Mouse (Mus musculus): Measurements from ENCODE around the gene Vipr1. TPM values are rescaled to one million over a fixed set of nuclear protein-coding genes. Genes with fewer than 3 reads are reported as not detected.

Gene Vipr1
- polyA plus RNA-seq, 1 experiment = 171 TPM

DNA sequence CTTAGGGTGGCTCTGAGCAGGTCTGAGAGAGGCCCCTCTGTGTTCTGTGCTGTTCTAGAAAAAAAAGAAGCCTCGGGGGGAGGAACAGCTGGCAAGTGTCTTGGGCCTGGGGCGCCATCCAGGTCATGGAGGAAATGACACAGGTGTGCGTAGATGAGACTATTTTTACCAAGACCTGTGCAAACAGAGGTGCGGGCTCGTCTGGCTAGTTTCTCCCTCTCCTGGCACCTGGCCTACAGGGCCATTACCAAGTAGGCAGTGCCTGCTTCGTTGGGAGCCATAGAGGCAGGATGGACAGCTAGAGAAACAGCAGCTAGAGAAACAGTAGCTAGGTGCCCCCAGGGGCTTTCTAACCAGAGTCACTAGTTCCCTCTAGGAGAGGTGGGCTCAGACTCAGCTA, 9.2 kb upstream of the Vipr1 start:
- H3K27ac ChIP-seq (ENCODE audit: insufficient read depth, low read depth, low read length) = peak overlapping the region; percentile 58
- peaks cover 47% of the 10 kb centered on the region for H3K4me1 ChIP-seq (ENCODE audit: control insufficient read depth, insufficient read depth, insufficient read length, low read length)
- 22% methylated on average over 6 of the region's 6 CpGs for WGBS
- TF ChIP-seq CTCF (IDR thresholded peaks at IDR 0.05; ENCODE audit: extremely low read depth, insufficient read length, insufficient replicate concordance, low read depth, low read length) (no peak), POLR2A (IDR thresholded peaks at IDR 0.05; ENCODE audit: low read depth, low read length) (no peak)
- H3K36me3 ChIP-seq (ENCODE audit: control insufficient read depth, insufficient read depth, low read length) = no peaks in the 10 kb centered on the region
- no peaks in the 10 kb centered on the region for H3K27me3 ChIP-seq (ENCODE audit: control insufficient read depth, insufficient read depth, low read length)
- no peak overlapping the region for H3K4me3 ChIP-seq (ENCODE audit: low read depth, low read length)

DNA sequence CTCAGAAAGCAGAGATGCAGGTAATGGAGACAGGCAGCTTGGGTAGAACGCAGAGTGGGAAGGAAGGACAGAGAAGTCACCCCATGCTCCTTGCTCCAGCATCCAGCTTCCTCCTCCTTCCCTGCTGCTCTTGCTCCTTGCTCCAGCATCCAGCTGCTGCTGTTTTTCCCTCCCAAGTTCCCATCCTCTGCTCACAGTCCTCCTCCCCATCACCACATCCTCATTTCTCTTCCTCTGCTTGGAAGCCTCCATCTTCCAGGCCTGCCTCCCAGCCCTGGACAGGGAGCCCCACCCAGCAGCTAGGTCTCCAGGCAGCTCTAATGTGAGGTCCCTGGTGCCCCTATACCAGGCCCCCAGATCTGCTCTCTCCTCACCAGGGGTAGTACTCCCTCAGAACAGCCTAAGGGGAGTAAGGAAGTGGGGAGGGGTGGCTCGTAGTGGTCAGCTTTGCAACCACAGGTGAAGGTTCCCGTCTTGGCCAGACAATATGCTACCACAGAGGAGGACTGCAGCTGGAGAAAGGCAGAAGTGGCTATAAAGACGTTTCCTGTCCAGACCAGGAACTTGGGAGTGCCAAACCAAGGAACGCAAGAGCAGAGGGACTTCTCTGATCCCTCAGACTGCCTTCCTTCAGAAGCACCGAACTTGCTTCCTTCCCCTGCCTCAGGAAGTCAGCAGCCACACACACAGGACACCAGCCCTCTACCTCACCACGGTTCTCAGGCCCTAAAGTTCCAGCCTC, 6.5 kb upstream of the Vipr1 start:
- Histone ChIP-seq H3K27me3 (ENCODE audit: control insufficient read depth, insufficient read depth, low read length) (no peaks in the 10 kb centered on the region), H3K36me3 (ENCODE audit: control insufficient read depth, insufficient read depth, low read length) (no peaks in the 10 kb centered on the region), H3K4me1 (ENCODE audit: control insufficient read depth, insufficient read depth, insufficient read length, low read length) (peaks cover 41% of the 10 kb centered on the region), H3K27ac (ENCODE audit: insufficient read depth, low read depth, low read length) (no peak overlapping the region), H3K4me3 (ENCODE audit: low read depth, low read length) (no peak overlapping the region)
- WGBS = 64% methylated on average over 7 of the region's 7 CpGs
- TF ChIP-seq CTCF (IDR thresholded peaks at IDR 0.05; ENCODE audit: extremely low read depth, insufficient read length, insufficient replicate concordance, low read depth, low read length) (no peak), POLR2A (IDR thresholded peaks at IDR 0.05; ENCODE audit: low read depth, low read length) (no peak)

DNA sequence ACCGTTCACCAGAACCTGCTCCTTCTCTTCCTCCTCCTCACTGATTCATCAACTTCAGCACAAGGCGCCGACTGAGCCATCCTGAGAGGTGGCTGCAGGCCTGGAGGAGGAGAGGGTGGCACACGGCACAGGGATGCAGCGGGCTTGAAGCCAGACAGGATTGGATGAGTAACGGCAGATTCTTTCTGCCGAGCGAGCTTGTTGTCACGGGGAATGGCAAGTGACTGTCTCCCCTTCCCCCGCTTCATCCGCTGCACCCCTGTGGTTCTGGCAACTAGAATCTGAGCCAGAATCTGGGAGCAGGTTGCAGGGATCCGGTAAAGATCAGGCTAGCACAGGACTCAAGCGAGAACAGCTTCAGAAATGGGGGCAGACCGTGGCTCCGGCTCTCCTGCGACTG, 2.7 kb upstream of the Vipr1 start:
- no peak overlapping the region for H3K27ac ChIP-seq (ENCODE audit: insufficient read depth, low read depth, low read length)
- no peak overlapping the region for H3K4me3 ChIP-seq (ENCODE audit: low read depth, low read length)
- no peaks in the 10 kb centered on the region for H3K27me3 ChIP-seq (ENCODE audit: control insufficient read depth, insufficient read depth, low read length)
- peaks cover 10% of the 10 kb centered on the region for H3K4me1 ChIP-seq (ENCODE audit: control insufficient read depth, insufficient read depth, insufficient read length, low read length)
- TF ChIP-seq POLR2A (IDR thresholded peaks at IDR 0.05; ENCODE audit: low read depth, low read length) = no peak
- TF ChIP-seq CTCF (IDR thresholded peaks at IDR 0.05; ENCODE audit: extremely low read depth, insufficient read length, insufficient replicate concordance, low read depth, low read length) = no peak
- H3K36me3 ChIP-seq (ENCODE audit: control insufficient read depth, insufficient read depth, low read length) = no peaks in the 10 kb centered on the region
- WGBS = 85% methylated on average over 16 of the region's 16 CpGs

DNA sequence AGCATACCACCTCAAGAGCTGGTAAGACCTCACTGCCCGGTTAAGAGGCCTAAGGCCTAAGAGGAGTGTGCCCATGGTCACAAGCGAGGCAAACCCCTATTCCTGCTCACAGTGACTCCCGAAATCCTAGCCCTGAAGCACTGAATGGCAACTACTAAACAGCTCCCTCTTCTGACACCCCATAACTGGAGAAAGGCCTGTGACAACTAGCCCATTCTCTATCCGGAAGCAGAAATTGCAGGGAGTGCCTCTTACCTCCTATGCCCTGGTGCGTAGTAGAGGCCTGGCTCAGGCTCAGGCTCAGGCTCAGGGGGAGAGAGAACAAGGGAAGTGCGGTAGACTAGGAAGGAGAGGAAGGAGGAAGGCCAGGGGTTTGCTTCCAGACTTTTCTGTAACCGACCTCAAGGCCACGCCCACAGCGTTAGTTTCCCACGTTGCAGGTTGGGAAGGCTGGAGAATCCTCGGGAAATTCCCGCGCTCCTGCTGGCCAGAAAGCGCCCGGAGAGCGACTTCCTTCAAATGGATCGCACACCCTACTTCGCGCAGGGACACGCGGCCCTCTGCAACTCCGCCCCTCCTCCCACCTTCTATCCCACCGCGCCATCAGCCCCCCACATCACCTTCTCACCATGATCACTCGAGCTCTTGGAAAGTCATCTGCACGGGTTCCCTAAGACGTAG, 1.1 kb upstream of the Vipr1 start:
- H3K4me3 ChIP-seq (ENCODE audit: low read depth, low read length) = peak overlapping the region; percentile 73
- no peaks in the 10 kb centered on the region for H3K27me3 ChIP-seq (ENCODE audit: control insufficient read depth, insufficient read depth, low read length)
- TF ChIP-seq CTCF (IDR thresholded peaks at IDR 0.05; ENCODE audit: extremely low read depth, insufficient read length, insufficient replicate concordance, low read depth, low read length) (0 out of 2 replicates have a peak, but pooled peaks have one; percentile 32), POLR2A (IDR thresholded peaks at IDR 0.05; ENCODE audit: low read depth, low read length) (0 out of 2 replicates have a peak, but pooled peaks have one; percentile 10)
- peaks cover 4% of the 10 kb centered on the region for H3K36me3 ChIP-seq (ENCODE audit: control insufficient read depth, insufficient read depth, low read length)
- peak overlapping the region; percentile 39 for H3K27ac ChIP-seq (ENCODE audit: insufficient read depth, low read depth, low read length)
- WGBS = 7% methylated on average over 27 of the region's 27 CpGs
- peaks cover 14% of the 10 kb centered on the region for H3K4me1 ChIP-seq (ENCODE audit: control insufficient read depth, insufficient read depth, insufficient read length, low read length)

DNA sequence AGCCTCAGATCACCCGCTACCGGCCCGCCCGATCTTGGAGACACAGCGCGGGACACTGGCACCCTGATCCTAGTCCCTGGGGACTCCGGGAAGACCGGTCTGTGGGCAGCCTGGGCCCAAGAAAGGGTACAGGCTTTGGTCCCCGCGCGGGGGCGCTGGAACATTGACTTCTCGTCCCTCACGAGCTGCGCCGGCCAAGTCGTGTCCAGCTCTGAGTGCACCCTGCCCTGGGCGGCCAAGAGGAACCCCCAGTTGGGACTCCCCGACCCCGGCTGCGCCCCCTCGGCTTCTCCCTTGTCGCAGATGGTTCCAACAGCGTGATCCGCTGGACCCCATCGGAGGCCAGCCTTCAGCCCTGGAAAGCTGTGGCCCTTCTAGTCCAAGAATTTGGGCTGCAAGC, 515 bp upstream of the Vipr1 start, which contains the start of gene Lyzl4:
TSS of gene Lyzl4 (minus strand) at position 96 of the 400 bp plus-strand sequence.
- Histone ChIP-seq H3K36me3 (ENCODE audit: control insufficient read depth, insufficient read depth, low read length) (peaks cover 5% of the 10 kb centered on the region), H3K27me3 (ENCODE audit: control insufficient read depth, insufficient read depth, low read length) (no peaks in the 10 kb centered on the region), H3K27ac (ENCODE audit: insufficient read depth, low read depth, low read length) (peak within 1 kb of the TSS; percentile 95), H3K4me3 (ENCODE audit: low read depth, low read length) (peak within 1 kb of the TSS; percentile 73), H3K4me1 (ENCODE audit: control insufficient read depth, insufficient read depth, insufficient read length, low read length) (peaks cover 16% of the 10 kb centered on the region)
- peak; percentile 61 for TF ChIP-seq CTCF (IDR thresholded peaks at IDR 0.05; ENCODE audit: extremely low read depth, insufficient read length, insufficient replicate concordance, low read depth, low read length)
- TF ChIP-seq POLR2A (IDR thresholded peaks at IDR 0.05; ENCODE audit: low read depth, low read length) = no peak
- WGBS = under 1% methylated on average over 26 of the region's 26 CpGs

DNA sequence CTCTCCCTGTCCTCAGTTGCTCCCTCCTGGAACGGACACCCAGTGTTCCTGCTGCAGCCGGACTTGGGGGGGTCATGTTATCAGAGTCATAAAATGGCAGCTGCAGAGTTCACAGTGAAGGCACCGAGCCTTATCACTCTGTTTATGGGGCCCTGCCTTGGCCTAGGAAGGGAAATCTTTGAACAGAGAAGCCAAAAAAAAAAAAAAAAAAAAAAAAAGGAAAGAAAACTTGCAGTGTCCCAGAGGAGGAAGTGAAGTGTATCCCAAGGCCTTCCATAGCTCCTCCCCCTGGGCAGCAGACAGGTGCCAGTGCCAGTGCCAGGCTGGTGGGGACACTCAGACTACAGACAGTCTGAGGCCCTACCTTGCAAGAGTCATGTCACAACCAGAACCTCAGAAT, 2.3 kb downstream of the Vipr1 start:
- no peak; the same call in 1 of the 2 replicates for TF ChIP-seq POLR2A (IDR thresholded peaks at IDR 0.05; ENCODE audit: low read depth, low read length)
- no peaks in the 10 kb centered on the region for H3K27me3 ChIP-seq (ENCODE audit: control insufficient read depth, insufficient read depth, low read length)
- WGBS = 29% methylated on average over 3 of the region's 3 CpGs
- peaks cover 32% of the 10 kb centered on the region for H3K4me1 ChIP-seq (ENCODE audit: control insufficient read depth, insufficient read depth, insufficient read length, low read length)
- H3K4me3 ChIP-seq (ENCODE audit: low read depth, low read length) = peak overlapping the region; percentile 73
- H3K36me3 ChIP-seq (ENCODE audit: control insufficient read depth, insufficient read depth, low read length) = peaks cover 11% of the 10 kb centered on the region
- peak overlapping the region; percentile 95 for H3K27ac ChIP-seq (ENCODE audit: insufficient read depth, low read depth, low read length)

DNA sequence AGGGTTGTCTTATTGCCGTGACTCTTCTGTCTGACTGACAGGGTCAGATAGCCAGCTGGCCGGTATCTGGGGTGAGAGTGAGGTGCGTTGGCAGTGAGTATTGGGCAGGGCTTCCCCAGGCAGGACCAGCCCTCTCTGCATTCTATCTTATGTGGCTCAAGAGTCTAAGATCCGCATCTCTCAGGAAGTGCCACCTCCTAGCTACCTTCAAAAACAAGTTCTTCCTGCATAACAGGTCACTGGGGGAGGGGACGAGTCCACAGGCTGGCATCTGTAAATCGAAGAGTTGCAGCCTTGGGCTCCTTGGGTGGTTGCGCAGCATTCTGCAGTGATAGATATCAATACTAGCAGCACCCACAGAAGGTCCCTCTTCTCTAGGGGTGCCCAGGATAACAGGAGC, 4.5 kb downstream of the Vipr1 start:
- H3K4me3 ChIP-seq (ENCODE audit: low read depth, low read length) = no peak overlapping the region
- H3K27me3 ChIP-seq (ENCODE audit: control insufficient read depth, insufficient read depth, low read length) = no peaks in the 10 kb centered on the region
- 30% methylated on average over 7 of the region's 7 CpGs for WGBS
- H3K27ac ChIP-seq (ENCODE audit: insufficient read depth, low read depth, low read length) = no peak overlapping the region
- peaks cover 13% of the 10 kb centered on the region for H3K36me3 ChIP-seq (ENCODE audit: control insufficient read depth, insufficient read depth, low read length)
- peaks cover 40% of the 10 kb centered on the region for H3K4me1 ChIP-seq (ENCODE audit: control insufficient read depth, insufficient read depth, insufficient read length, low read length)
- TF ChIP-seq CTCF (IDR thresholded peaks at IDR 0.05; ENCODE audit: extremely low read depth, insufficient read length, insufficient replicate concordance, low read depth, low read length) = no peak
- no peak for TF ChIP-seq POLR2A (IDR thresholded peaks at IDR 0.05; ENCODE audit: low read depth, low read length)
